Mouse (Mus musculus) megakaryocyte, embryonic 14.5 days (primary cell): ENCODE measurements around the gene Trp53i11.

ENCODE experiments used
- FLI1 ChIP-seq: IDR thresholded peaks from 2 replicates; pipeline ENCODE4 v1.6.1; 2012; ENCODE audit warnings: low read length, inconsistent platforms, mixed read lengths
- GATA1 ChIP-seq: IDR thresholded peaks from 3 replicates; pipeline ENCODE4 v1.6.1; 2012; ENCODE audit warnings: mixed read lengths, low read length, inconsistent platforms, borderline replicate concordance

DNA sequence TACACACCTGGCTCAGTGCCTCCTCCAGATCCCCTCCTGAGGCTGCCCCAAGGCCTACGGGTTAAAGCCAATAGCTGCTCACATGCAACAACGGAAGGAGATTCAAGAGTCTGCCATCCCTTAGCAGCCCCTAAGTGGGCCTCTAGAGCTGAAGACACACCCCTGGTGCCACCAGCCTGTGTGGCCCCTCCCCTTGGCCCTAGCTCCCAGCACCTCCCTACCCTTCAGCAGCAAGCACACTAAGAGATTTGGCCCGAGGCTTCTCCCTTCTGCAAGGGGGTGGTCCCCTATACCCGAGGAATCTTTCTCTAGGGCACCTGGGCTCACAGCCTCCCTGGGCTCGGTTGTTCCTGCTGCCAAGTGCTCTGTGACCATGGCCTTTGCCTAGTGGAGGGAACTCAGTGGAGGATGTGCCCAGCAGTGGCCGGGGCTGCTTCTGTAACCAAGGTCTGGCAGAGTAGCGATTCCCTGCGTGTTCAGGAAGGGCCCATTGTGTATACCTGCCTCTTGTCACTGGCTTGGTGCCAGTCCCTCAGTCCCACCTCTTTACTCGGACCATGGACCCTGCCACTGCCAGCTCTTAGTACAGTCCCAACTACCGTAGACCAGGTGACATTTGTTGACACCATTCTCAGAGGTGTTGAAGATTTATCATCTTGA lies 13.5 kb downstream of the Trp53i11 start:
- no peak for TF ChIP-seq GATA1
- TF ChIP-seq FLI1 = no peak
